Mouse (Mus musculus): Measurements from ENCODE around the gene Slco2a1.
A peak's percentile ranks its signal among the peaks of the same experiment; 100 is the strongest.

- TF ChIP-seq CTCF (IDR thresholded peaks at IDR 0.05; ENCODE audit: borderline replicate concordance, extremely low read depth, insufficient read depth, insufficient read length): peak; percentile 98
- TF ChIP-seq POLR2A (IDR thresholded peaks at IDR 0.05; ENCODE audit: borderline replicate concordance, extremely low read depth, insufficient read depth, insufficient read length, poor library complexity, severe bottlenecking): no peak
These were observed 103.7 kb downstream of the Slco2a1 start for GRCm38 (mm10) chr9:103092248-103092647.

All from brain, embryonic 14.5 days (tissue).